Mouse (Mus musculus) liver, embryonic 12.5 days (tissue): ENCODE results near the gene Kif26b. TPM values are rescaled to one million over a fixed set of nuclear protein-coding genes. Genes with fewer than 3 reads are reported as not detected.

Source experiments
- ATAC-seq: fragments of 200-750 bp; cut with Nextera tagmentation; 2 replicates; pipeline ENCODE4 v1.8.0; 2017; ENCODE audit warnings: moderate number of reproducible peaks, mild to moderate bottlenecking, moderate library complexity
- H3K27ac ChIP-seq: fragments of 300-500 bp; sonication (generic); 2 replicates; pipeline ENCODE4 v1.5.1; 2016; ENCODE audit warnings: mild to moderate bottlenecking
- H3K27me3 ChIP-seq: fragments of 300-500 bp; sonication (generic); replicated peaks from 2 replicates; pipeline ENCODE4 v1.6.1; 2016; ENCODE audit warnings: mild to moderate bottlenecking, moderate library complexity
- H3K36me3 ChIP-seq: fragments of 300-500 bp; sonication (generic); 2 replicates; pipeline ENCODE4 v1.6.1; 2016; ENCODE audit warnings: mild to moderate bottlenecking, moderate library complexity
- H3K4me1 ChIP-seq: fragments of 300-500 bp; sonication (generic); 2 replicates; pipeline ENCODE4 v1.6.1; 2016
- H3K4me2 ChIP-seq: fragments of 300-500 bp; sonication (generic); 2 replicates; pipeline ENCODE4 v1.6.1; 2016; ENCODE audit warnings: mild to moderate bottlenecking, moderate library complexity
- H3K4me3 ChIP-seq: fragments of 300-500 bp; sonication (generic); 2 replicates; pipeline ENCODE4 v1.5.1; 2016; ENCODE audit warnings: mild to moderate bottlenecking, moderate library complexity
- H3K9ac ChIP-seq: fragments of 300-500 bp; sonication (generic); 2 replicates; pipeline ENCODE4 v1.6.1; 2016; ENCODE audit warnings: mild to moderate bottlenecking, moderate library complexity
- H3K9me3 ChIP-seq: fragments of 300-500 bp; sonication (generic); replicated peaks from 2 replicates; pipeline ENCODE4 v1.6.1; 2016; ENCODE audit warnings: mild to moderate bottlenecking, moderate library complexity
- WGBS: fragments of 180-500 bp; shearing (Covaris S2); methylation state at CpG from one replicate; pipeline ENCODE4 v1.1.7; 2016; ENCODE audit not compliant: insufficient replicate concordance; 5-methylcytosine and 5-hydroxymethylcytosine counted together
- polyA plus RNA-seq: library from polyadenylated mRNA; unstranded; fragments of >200 nt; fragmentation: Nextera tagmentation; extraction: Ambion mirVana; gene quantifications from 2 replicates; pipeline ENCODE4 v1.2.1, GENCODE M21; 2016

Kif26b gene
- polyA plus RNA-seq, 1 experiment from 2014 or later: 0.67 TPM

GRCm38 (mm10) chr1:178716411-178716810 lies 187.5 kb downstream of the Kif26b start:
- Histone ChIP-seq H3K9ac (no peak overlapping the region), H3K4me2 (no peak overlapping the region), H3K36me3 (no peaks in the 10 kb centered on the region), H3K27me3 (no peaks in the 10 kb centered on the region), H3K9me3 (no peaks in the 10 kb centered on the region), H3K27ac (no peak overlapping the region), H3K4me1 (peaks cover 22% of the 10 kb centered on the region), H3K4me3 (no peak overlapping the region)
- WGBS: 71% methylated on average over 2 of the region's 2 CpGs
- no peak for ATAC-seq

GRCm38 (mm10) chr1:178720821-178721220 lies 191.9 kb downstream of the Kif26b start:
- Histone ChIP-seq H3K36me3 (no peaks in the 10 kb centered on the region), H3K4me2 (no peak overlapping the region), H3K9ac (no peak overlapping the region), H3K9me3 (no peaks in the 10 kb centered on the region), H3K4me1 (no peaks in the 10 kb centered on the region), H3K4me3 (no peak overlapping the region), H3K27ac (no peak overlapping the region), H3K27me3 (no peaks in the 10 kb centered on the region)
- no peak for ATAC-seq
- 51% methylated on average over 2 of the region's 2 CpGs for WGBS

GRCm38 (mm10) chr1:178722793-178723192 lies 193.9 kb downstream of the Kif26b start:
- Histone ChIP-seq H3K9ac (no peak overlapping the region), H3K27me3 (no peaks in the 10 kb centered on the region), H3K4me2 (no peak overlapping the region), H3K36me3 (no peaks in the 10 kb centered on the region), H3K4me1 (no peaks in the 10 kb centered on the region), H3K4me3 (no peak overlapping the region), H3K27ac (no peak overlapping the region), H3K9me3 (no peaks in the 10 kb centered on the region)
- no peak for ATAC-seq
- 69% methylated on average over 4 of the region's 4 CpGs for WGBS

DNA sequence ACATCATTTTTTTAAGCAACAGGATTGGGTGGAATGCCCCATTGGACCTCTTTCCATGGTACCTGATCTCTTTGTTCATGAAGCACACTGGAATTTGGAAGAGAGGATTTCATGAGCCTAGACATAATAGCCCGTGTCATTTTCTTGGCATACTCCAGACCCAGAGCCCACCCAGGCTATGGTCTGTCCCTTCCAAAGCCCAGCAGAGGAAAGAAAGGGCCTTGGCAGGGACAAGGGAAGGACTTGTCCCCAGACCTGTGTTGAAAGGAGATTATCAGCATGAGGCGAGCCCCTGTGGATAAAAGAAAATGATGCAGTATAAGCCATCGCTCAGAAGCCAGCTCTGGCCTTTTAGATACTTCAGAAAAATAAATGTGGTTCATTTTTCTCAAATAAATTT lies 196.6 kb downstream of the Kif26b start:
- WGBS: 56% methylated on average over 3 of the region's 3 CpGs
- no peaks in the 10 kb centered on the region for H3K4me1 ChIP-seq
- no peaks in the 10 kb centered on the region for H3K27me3 ChIP-seq
- no peaks in the 10 kb centered on the region for H3K9me3 ChIP-seq
- H3K36me3 ChIP-seq: no peaks in the 10 kb centered on the region
- H3K9ac ChIP-seq: no peak overlapping the region
- H3K4me3 ChIP-seq: no peak overlapping the region
- no peak overlapping the region for H3K4me2 ChIP-seq
- H3K27ac ChIP-seq: no peak overlapping the region
- no peak for ATAC-seq

- WGBS: 70% methylated on average over 6 of the region's 6 CpGs
- Histone ChIP-seq H3K4me3 (no peak overlapping the region), H3K9ac (no peak overlapping the region), H3K36me3 (no peaks in the 10 kb centered on the region), H3K4me1 (no peaks in the 10 kb centered on the region), H3K4me2 (no peak overlapping the region), H3K27me3 (0 out of 2 replicates have a peak, but pooled peaks cover 2% of the 10 kb centered on the region), H3K27ac (no peak overlapping the region), H3K9me3 (0 out of 2 replicates have a peak, but pooled peaks cover 4% of the 10 kb centered on the region)
- ATAC-seq: no peak
These were observed 199.3 kb downstream of the Kif26b start for GRCm38 (mm10) chr1:178728256-178728655.

GRCm38 (mm10) chr1:178730271-178730670 lies 201.3 kb downstream of the Kif26b start:
- ATAC-seq: no peak
- Histone ChIP-seq H3K9ac (no peak overlapping the region), H3K4me1 (no peaks in the 10 kb centered on the region), H3K4me3 (no peak overlapping the region), H3K4me2 (no peak overlapping the region), H3K36me3 (no peaks in the 10 kb centered on the region), H3K9me3 (0 out of 2 replicates have a peak, but pooled peaks cover 4% of the 10 kb centered on the region), H3K27me3 (0 out of 2 replicates have a peak, but pooled peaks cover 6% of the 10 kb centered on the region), H3K27ac (no peak overlapping the region)
- 78% methylated on average over 3 of the region's 3 CpGs for WGBS

- Histone ChIP-seq H3K4me2 (no peak overlapping the region), H3K4me1 (no peaks in the 10 kb centered on the region), H3K27me3 (0 out of 2 replicates have a peak, but pooled peaks cover 18% of the 10 kb centered on the region), H3K36me3 (no peaks in the 10 kb centered on the region), H3K9me3 (0 out of 2 replicates have a peak, but pooled peaks cover 4% of the 10 kb centered on the region), H3K4me3 (no peak overlapping the region), H3K9ac (no peak overlapping the region), H3K27ac (no peak overlapping the region)
- no peak for ATAC-seq
- WGBS: 69% methylated on average over 9 of the region's 9 CpGs
These were observed 204.1 kb downstream of the Kif26b start for GRCm38 (mm10) chr1:178733035-178733434.

DNA sequence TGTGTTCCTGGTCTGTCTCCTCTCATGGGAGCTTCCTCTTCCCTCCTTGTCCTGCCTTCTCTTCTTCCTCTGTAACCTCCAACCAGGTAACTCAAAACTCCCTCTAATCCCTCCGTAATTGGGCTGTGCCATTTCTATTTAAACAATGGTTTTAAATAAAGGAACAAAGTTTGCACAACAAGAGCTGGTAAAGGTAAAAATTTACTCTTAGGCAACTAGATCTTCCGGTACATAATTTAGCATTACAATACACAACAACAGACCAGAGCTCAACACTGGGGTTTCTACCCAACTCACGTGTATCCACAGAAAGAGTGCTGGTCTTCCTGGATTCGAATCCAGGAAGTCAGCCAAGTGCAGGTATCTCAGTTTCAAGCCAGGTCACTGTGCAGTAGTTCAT lies 205.7 kb downstream of the Kif26b start:
- H3K4me3 ChIP-seq: no peak overlapping the region
- 0 out of 2 replicates have a peak, but pooled peaks cover 4% of the 10 kb centered on the region for H3K9me3 ChIP-seq
- no peaks in the 10 kb centered on the region for H3K36me3 ChIP-seq
- H3K27me3 ChIP-seq: 0 out of 2 replicates have a peak, but pooled peaks cover 21% of the 10 kb centered on the region
- H3K9ac ChIP-seq: no peak overlapping the region
- WGBS: 59% methylated on average over 4 of the region's 4 CpGs
- H3K4me1 ChIP-seq: no peaks in the 10 kb centered on the region
- H3K4me2 ChIP-seq: no peak overlapping the region
- ATAC-seq: no peak
- no peak overlapping the region for H3K27ac ChIP-seq

GRCm38 (mm10) chr1:178736931-178737330 lies 208.0 kb downstream of the Kif26b start:
- ATAC-seq: no peak

DNA sequence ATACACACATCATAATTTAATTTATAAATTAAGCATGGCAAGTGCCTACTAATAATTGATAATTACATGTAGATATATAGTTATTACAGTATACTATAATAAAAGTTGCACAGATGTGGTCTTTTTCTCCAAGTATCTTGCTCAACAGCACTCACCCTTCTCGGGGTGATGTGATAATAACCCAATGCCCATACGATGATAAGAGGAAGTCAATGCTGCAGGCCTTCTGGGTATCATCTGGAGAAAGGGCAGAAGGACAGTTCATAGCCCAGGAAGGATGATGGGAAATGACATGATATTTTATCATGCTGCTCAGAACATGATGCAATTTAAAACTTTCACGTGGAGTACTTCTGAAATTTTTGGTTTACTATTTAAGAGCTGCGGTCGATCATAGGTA lies 214.9 kb downstream of the Kif26b start:
- H3K36me3 ChIP-seq: no peaks in the 10 kb centered on the region
- WGBS: 56% methylated on average over 5 of the region's 5 CpGs
- no peak overlapping the region for H3K4me2 ChIP-seq

More at GRCm38 (mm10) chr1:178736931-178737330, 208.0 kb downstream of the Kif26b start:
- H3K4me1 ChIP-seq: no peaks in the 10 kb centered on the region
- no peak overlapping the region for H3K27ac ChIP-seq
- H3K4me3 ChIP-seq: no peak overlapping the region
- no peaks in the 10 kb centered on the region for H3K36me3 ChIP-seq
- H3K4me2 ChIP-seq: no peak overlapping the region
- no peaks in the 10 kb centered on the region for H3K9me3 ChIP-seq
- 0 out of 2 replicates have a peak, but pooled peaks cover 21% of the 10 kb centered on the region for H3K27me3 ChIP-seq
- WGBS: 61% methylated on average over 2 of the region's 2 CpGs
- no peak overlapping the region for H3K9ac ChIP-seq

DNA sequence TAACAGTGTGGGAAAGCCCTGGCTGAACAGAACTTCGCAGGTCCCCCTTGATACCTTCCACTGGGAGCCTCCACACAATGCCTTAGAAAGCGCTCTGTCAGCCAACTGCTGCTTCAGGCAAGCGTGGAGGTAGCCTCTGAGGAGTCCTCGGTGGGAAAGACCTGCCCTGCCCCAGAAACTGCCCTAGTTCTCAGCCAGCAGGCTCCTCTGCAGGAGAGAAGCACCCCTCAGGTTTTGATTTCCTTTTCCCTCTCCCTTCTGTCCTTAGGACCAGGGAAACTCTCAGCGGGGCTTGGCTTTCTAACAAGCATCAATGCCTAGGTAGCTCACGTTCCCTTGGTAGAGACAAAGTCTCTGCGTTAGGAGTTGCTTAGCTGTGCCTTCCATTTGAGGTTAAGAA lies 215.6 kb downstream of the Kif26b start:
- no peak overlapping the region for H3K9ac ChIP-seq
- no peak for ATAC-seq
- WGBS: 55% methylated on average over 7 of the region's 7 CpGs
- no peak overlapping the region for H3K4me3 ChIP-seq
- H3K27ac ChIP-seq: no peak overlapping the region
- no peaks in the 10 kb centered on the region for H3K27me3 ChIP-seq
- no peaks in the 10 kb centered on the region for H3K4me1 ChIP-seq
- H3K4me2 ChIP-seq: no peak overlapping the region
- H3K36me3 ChIP-seq: no peaks in the 10 kb centered on the region
- H3K9me3 ChIP-seq: no peaks in the 10 kb centered on the region

More for the DNA sequence above, 214.9 kb downstream of the Kif26b start:
- H3K27me3 ChIP-seq: no peaks in the 10 kb centered on the region
- H3K4me3 ChIP-seq: no peak overlapping the region
- H3K27ac ChIP-seq: no peak overlapping the region
- ATAC-seq: peak; percentile 35; the same call in 1 of the 2 replicates
- H3K9ac ChIP-seq: no peak overlapping the region
- H3K4me1 ChIP-seq: no peaks in the 10 kb centered on the region
- H3K9me3 ChIP-seq: no peaks in the 10 kb centered on the region

DNA sequence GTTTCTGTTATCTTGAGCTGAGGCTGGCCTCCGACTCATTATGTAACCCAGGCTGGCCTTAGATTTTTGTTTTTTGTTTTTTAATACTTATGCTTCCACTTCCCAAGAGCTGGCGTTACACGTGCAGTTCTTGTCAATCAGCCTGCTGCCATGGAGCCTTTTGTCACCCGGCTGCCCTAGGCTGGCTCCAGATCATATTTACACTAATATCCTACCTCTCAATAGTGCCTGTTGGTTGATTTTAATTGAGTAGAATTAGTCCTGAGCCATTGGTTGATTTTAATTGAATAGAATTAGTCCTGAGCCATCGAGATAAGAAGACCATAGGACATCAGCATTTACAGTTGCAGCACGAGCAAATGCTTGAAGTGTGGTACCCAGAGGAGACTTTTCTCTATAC lies 216.0 kb downstream of the Kif26b start:
- no peak overlapping the region for H3K4me3 ChIP-seq
- no peaks in the 10 kb centered on the region for H3K4me1 ChIP-seq
- no peak for ATAC-seq
- H3K27me3 ChIP-seq: no peaks in the 10 kb centered on the region
- WGBS: 68% methylated on average over 6 of the region's 6 CpGs
- H3K4me2 ChIP-seq: no peak overlapping the region
- no peaks in the 10 kb centered on the region for H3K9me3 ChIP-seq
- no peak overlapping the region for H3K9ac ChIP-seq
- H3K36me3 ChIP-seq: no peaks in the 10 kb centered on the region
- no peak overlapping the region for H3K27ac ChIP-seq

- no peak overlapping the region for H3K4me3 ChIP-seq
- WGBS: 63% methylated on average over 6 of the region's 6 CpGs
- H3K4me1 ChIP-seq: no peaks in the 10 kb centered on the region
- no peak for ATAC-seq
- no peaks in the 10 kb centered on the region for H3K36me3 ChIP-seq
- H3K9ac ChIP-seq: no peak overlapping the region
- H3K4me2 ChIP-seq: no peak overlapping the region
- no peaks in the 10 kb centered on the region for H3K27me3 ChIP-seq
- no peak overlapping the region for H3K27ac ChIP-seq
- H3K9me3 ChIP-seq: no peaks in the 10 kb centered on the region
These were observed 216.5 kb downstream of the Kif26b start for GRCm38 (mm10) chr1:178745471-178745870.
